Mouse (Mus musculus) adrenal gland, postnatal 14 days (tissue): ENCODE results near the gene Dnajc12. TPM values are rescaled to one million over a fixed set of nuclear protein-coding genes. Genes with fewer than 3 reads are reported as not detected.
"Not testable (repeated sequence)": the region's sequence is repeated elsewhere in the genome, so short reads cannot be mapped to it uniquely, and the experiment has no call there.

Source experiments
- DNase-seq: peaks from one replicate; pipeline ENCODE4 v3.0.0; 2021; ENCODE audit warnings: mixed read lengths
- total RNA-seq: library from RNA; stranded (reverse); gene quantifications from 2 replicates; pipeline ENCODE4 v1.2.3, GENCODE M21; 2021

Gene Dnajc12
- total RNA-seq, 1 experiment from 2014 or later: 11.9 TPM

DNA sequence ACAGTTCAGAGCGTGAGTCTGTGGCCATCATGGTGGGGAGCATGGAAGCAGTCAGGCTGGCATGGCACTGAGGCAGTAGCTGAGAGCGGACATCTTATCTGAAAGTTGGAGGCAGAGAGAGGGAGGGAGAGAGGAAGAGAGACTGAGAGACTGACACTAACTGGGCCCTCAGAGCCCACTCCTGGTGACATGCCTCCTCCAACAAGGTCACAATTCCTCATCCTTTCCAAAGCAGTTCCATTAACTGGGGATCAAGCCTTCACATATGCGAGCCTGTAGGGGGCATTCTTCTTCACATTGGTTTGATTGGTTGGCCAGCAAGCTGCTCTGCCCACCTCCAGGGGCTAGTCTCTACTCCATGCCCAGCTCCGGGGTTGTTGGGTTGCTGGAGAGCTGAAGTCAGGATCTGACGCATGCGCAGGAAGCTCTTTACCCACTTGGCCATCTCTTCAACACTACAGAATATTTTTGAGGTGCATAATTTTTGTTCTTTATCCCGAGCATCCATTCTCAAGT lies 49.0 kb downstream of the Dnajc12 start:
- DNase-seq: no peak

DNA sequence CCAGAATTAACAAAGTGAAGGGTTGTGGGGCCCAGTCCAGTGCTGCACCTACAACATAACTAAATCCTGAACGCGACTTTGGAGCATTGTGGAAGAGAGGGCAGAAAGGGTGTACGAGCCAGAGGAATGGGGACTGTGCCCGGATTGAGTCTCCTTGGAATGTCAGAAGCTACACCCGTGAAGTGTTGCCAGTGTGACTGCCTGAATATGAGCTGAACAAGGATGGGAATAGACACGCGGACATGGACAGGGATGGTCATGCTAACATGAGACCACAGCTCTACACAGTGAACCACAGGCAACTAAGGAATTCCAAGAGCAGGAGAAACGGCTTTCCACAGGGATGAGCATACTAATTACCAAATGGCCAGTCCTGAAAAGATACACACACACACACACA lies 49.9 kb downstream of the Dnajc12 start:
- DNase-seq: no peak

DNA sequence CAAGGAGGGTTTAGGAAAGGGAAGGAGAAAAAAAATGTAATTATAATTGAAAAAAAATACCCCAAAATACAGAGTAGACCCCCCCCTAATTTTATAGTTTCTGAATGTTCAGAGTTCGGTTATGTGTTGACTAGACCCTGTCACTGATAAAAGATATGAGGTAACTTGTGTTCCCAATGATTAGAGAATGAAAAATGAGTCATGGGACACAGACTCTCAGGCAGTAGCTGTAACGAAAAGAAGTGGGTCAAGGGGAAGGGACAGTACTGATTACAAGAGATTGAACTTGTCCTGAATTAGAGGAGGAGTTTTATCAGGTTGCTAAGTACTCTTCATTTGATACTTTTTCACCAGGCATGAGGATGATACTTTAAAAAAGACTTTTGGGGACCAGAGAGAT lies 50.6 kb downstream of the Dnajc12 start:
- no peak for DNase-seq

DNA sequence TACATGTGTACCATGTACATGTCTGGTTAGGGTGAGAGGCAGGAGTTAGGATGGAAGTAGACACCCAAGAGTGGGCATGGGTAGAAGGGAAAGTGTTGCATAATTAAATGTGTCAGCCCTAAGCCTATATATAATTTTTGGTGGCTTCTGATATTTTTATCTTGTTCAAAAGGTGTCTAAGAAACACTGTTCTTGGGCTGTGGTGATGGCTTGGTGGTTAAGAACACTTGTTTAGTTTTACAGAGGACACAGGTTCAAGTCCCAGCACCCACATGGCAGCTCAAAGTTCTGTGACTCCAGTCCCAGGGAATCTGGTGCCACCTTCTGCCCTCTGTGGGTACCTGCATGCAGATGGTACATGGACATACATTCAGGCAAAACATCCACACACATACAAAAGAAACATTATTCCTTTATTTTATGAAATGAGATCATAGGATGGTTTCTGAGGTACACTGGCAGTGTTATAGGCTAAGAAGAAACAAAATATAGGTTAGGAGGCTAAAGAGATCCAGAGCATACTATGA lies 56.6 kb downstream of the Dnajc12 start:
- no peak for DNase-seq

DNA sequence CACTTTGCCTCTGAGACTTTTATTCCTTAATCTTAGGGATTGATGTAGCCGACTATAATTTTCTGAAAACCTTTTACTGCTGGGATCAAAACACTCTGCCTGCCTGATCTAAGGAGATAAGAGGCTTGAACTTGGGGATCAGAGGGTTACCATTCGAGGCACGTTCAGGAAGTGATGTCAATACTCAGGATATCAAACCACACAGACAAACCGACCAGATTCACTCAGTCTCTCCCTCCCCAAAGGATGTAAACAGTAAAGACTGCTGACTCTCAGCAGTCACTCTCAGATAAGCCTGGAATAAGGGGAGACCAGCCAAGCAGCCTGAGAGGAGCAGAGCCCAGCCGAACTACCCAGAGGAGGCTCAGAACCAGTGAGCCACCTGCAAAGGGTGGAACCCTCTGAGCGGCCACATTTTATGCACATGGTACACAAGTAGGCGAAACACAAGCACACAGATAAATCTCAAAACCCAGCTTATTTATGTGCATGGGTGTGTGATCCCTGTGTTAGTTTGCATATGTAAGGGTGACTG lies 57.5 kb downstream of the Dnajc12 start:
- DNase-seq: no peak

DNA sequence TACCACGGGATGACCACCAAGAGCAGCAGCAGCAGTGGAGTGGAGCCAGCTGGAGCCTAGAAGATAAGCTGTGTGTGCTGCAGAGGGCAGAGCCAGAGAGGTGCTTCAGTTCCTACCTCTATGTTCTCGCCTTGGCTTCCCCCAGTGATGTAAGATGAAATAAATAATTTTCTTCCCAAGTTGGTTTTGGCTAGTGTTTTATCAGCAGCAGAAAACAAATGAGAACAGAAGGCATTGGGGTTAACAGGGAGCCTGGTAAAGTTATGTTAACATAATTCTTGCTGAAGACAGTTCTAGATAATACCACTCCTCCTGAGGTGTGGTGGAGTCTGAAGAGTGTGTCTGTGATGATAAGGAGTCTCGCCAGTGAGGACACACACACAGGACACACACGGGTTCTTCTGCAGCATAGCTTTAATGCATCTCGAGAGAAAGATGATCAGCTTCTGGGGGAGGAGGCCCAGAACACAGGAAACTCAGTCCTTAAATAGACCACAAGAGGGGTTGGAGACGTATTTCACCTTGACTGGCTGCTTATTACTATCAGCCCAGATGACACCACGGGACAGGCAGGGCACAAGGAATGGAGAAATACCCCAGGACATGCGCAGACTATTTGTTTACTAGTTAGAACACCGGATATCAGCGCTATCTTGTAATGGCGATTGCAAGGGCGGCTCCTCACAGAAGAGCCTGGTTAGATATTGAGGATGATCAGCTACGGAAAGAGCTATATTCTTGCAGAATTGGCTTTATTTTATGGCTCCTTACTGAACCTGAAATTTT lies 62.6 kb downstream of the Dnajc12 start:
- DNase-seq: not testable (repeated sequence)

DNA sequence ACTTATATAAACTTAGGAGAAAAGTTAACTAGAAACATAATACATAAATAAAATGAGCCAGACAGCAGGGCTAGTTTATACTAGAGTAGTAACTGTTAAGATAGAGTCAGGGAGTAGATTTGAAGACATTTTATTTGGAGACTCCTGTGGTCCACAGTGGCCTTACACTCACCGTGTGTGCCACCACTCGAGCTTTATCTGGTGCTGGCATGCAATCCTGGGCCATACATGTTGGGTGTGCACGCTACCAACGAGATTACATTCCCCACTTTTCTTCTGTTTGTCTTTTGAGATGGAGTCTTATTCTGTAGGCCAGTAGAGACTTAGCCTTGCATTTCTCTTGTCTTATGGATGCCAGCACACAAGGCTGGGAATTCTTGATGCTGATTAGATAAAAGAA lies 71.7 kb downstream of the Dnajc12 start:
- no peak for DNase-seq

DNA sequence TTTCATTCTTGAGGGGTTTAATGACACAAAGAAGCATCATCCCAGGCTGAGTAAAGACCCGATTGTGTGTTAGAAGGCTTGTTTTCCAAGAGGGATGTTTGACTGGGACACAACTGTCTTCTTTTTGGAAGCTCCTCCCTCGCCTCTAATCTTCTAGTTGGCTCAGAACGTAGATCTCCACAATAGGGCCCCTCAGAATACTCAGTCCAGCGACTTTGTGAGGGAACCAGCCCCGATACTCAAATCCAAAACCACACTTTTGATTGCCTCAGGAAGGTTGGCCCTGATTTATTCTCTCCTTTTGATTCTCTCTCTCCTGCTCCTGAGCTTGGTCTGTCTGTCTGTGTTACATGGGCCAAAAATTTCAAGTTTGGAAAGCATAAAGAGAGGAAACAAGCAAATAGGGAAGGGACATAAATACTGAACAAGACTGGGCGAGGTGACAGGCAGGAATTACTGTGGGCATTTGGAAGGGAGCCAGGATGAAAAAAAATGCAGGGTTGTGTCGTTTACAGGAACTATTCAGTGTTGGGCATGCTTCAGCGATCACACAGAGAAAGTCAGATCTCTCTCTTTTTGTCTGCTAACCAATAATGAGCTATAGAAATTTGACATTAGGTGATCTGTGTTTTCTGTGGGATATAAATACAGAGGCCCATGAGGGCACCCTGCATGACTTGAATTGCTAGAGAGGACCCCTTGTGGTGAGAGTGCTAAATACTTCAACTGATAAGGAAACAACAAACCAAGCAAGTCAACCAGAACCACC lies 73.1 kb downstream of the Dnajc12 start:
- DNase-seq: peak; percentile 50

DNA sequence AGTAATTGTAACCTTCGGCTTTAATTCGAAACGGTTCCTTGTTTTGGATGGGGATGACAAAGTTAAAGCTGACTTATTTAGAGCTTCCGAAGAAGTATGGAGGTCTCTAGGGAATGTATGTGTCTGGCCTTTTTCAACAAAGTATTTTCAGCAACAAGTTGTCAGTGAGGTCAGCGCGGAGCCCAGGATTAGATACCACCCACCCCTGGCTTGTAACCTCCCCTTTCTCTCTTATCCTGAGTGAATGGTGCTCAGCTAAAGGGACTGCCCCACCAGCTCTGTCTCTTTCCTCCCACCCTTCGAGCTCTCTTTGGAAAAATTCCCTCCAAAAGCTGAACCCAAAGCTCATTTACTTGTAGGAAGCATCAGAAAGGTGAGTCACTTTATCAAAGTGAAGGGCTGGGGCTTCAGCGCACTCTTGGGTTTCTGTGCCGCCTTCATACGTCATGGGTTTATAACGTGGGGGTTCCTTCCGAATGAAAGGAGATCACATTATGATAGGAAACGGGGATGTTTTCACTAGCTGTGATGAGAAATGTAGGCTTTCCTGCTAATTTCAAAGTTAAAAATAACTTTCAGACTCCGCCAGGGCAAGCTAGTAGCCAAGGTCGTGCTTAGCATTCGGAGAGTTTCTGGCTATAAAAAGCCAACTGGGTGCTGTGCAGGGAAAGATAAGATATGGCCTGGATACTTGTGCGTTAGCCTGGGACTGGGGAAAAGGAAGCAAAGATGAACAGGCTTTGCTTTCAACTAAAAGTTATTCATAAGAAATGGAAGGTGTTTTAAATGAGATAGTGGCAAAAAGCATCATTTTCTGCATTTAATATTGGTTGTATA lies 75.3 kb downstream of the Dnajc12 start:
- peak; percentile 20 for DNase-seq

Other genes with a start within 250 kb of the Dnajc12 start
- gene Mypn, start 178.5 kb upstream of the Dnajc12 start, total RNA-seq: 0.56 and 0.59 TPM in 2 replicates
- gene Herc4, start 138.6 kb upstream of the Dnajc12 start, total RNA-seq: 114 and 129 TPM in 2 replicates
- 17.7 and 18.1 TPM in 2 replicates for gene Sirt1, start 739 bp upstream of the Dnajc12 start, total RNA-seq
- not detected in 2 replicates for gene Gm7075, start 39.3 kb downstream of the Dnajc12 start, total RNA-seq
- 1.3 and 1.4 TPM in 2 replicates for gene Ctnna3, start 47.7 kb downstream of the Dnajc12 start, total RNA-seq